Mouse (Mus musculus) T-helper 1 cell (primary cell): Measurements from ENCODE around the gene Dusp10.

Experiments used
- in situ Hi-C: fragments of 300-600 bp; cut with MboI, MseI; formaldehyde crosslinking; loops from one replicate; pipeline ENCODE4 v1.15.1; 2025; ENCODE audit warnings: high pct_unique_total_duplicates

The Dusp10 gene

GRCm38 (mm10) chr1:184051824-184052223 is 38.7 kb downstream of the Dusp10 start:
- in situ Hi-C loops = no loop called here

GRCm38 (mm10) chr1:184052331-184052730 is 39.2 kb downstream of the Dusp10 start:
- in situ Hi-C loops = no loop called here

GRCm38 (mm10) chr1:184053141-184053540 is 40.0 kb downstream of the Dusp10 start:
- in situ Hi-C loops = no loop called here

GRCm38 (mm10) chr1:184053711-184054110 is 40.6 kb downstream of the Dusp10 start:
- in situ Hi-C loops = no loop called here

GRCm38 (mm10) chr1:184054176-184054575 is 41.1 kb downstream of the Dusp10 start:
- in situ Hi-C loops = no loop called here

GRCm38 (mm10) chr1:184058206-184058605 is 45.1 kb downstream of the Dusp10 start:
- in situ Hi-C loops = no loop called here

GRCm38 (mm10) chr1:184059814-184060213 is 46.7 kb downstream of the Dusp10 start:
- in situ Hi-C loops = no loop called here

GRCm38 (mm10) chr1:184060381-184060780 is 47.3 kb downstream of the Dusp10 start:
- in situ Hi-C loops = no loop called here

- in situ Hi-C loops = no loop called here
These were observed 48.0 kb downstream of the Dusp10 start for GRCm38 (mm10) chr1:184060828-184061734.

GRCm38 (mm10) chr1:184061901-184062300 is 48.8 kb downstream of the Dusp10 start:
- in situ Hi-C loops = no loop called here

- in situ Hi-C loops = no loop called here
These were observed 51.2 kb downstream of the Dusp10 start for GRCm38 (mm10) chr1:184064306-184064705.

- in situ Hi-C loops = no loop called here
These were observed 52.7 kb downstream of the Dusp10 start for GRCm38 (mm10) chr1:184065589-184066361.

GRCm38 (mm10) chr1:184066460-184067287 is 53.6 kb downstream of the Dusp10 start:
- in situ Hi-C loops = no loop called here

- in situ Hi-C loops = no loop called here
These were observed 54.8 kb downstream of the Dusp10 start for GRCm38 (mm10) chr1:184067704-184068558.

- in situ Hi-C loops = no loop called here
These were observed 55.9 kb downstream of the Dusp10 start for GRCm38 (mm10) chr1:184068971-184069370.

- in situ Hi-C loops = no loop called here
These were observed 63.0 kb downstream of the Dusp10 start for GRCm38 (mm10) chr1:184076065-184076464.

GRCm38 (mm10) chr1:184076756-184077155 is 63.7 kb downstream of the Dusp10 start:
- in situ Hi-C loops = no loop called here

- in situ Hi-C loops = no loop called here
These were observed 66.2 kb downstream of the Dusp10 start for GRCm38 (mm10) chr1:184079304-184079703.

GRCm38 (mm10) chr1:184082661-184083060 is 69.6 kb downstream of the Dusp10 start:
- in situ Hi-C loops = loop anchor here (5.0 kb wide), 1 partner anchor 90 kb away; no protein-coding TSS in a partner anchor

GRCm38 (mm10) chr1:184083166-184083565 is 70.1 kb downstream of the Dusp10 start:
- in situ Hi-C loops = loop anchor here (5.0 kb wide), 1 partner anchor 91 kb away; no protein-coding TSS in a partner anchor
